Mouse (Mus musculus): ENCODE measurements around the gene Hmga1. TPM values are rescaled to one million over a fixed set of nuclear protein-coding genes. Genes with fewer than 3 reads are reported as not detected.

The Hmga1 gene
- polyA plus RNA-seq, 1 experiment from 2014 or later = 196 TPM

DNA sequence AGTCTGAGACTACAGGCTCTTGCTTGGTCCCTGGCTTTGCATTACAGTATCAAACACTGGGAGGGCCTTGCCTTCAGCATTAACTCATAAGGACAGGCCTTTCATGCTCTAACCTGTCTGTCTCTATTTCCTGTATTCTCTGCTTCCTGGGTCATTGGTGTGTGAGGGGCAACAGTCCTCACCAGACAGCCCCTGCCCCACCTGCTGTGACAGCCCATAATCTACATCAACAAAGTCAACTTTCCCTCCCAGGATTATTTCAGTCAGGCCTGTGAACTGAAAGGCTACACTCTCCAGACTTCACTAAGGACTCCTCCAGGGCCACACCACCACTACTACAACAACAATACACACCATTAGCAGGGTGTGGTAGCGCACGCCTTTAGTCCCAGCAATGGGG, 46.7 kb downstream of the Hmga1 start:
- Histone ChIP-seq H3K9ac (no peak overlapping the region), H3K27ac (no peak overlapping the region), H3K4me1 (peaks cover 29% of the 10 kb centered on the region), H3K27me3 (replicated peaks) (no peaks in the 10 kb centered on the region), H3K4me3 (no peak overlapping the region), H3K9me3 (no peaks in the 10 kb centered on the region), H3K4me2 (replicated peaks) (no peak overlapping the region), H3K36me3 (0 out of 2 replicates have a peak, but pooled peaks cover 2% of the 10 kb centered on the region)
- ATAC-seq (ENCODE audit: low FRiP score, low read depth) = no peak
- 86% methylated on average over 2 of the region's 2 CpGs for WGBS

GRCm38 (mm10) chr17:27603522-27604234, 47.4 kb downstream of the Hmga1 start:
- peaks cover 29% of the 10 kb centered on the region for H3K4me1 ChIP-seq
- no peak overlapping the region for H3K4me2 ChIP-seq (replicated peaks)
- no peaks in the 10 kb centered on the region for H3K9me3 ChIP-seq
- H3K27me3 ChIP-seq (replicated peaks) = no peaks in the 10 kb centered on the region
- no peak overlapping the region for H3K4me3 ChIP-seq
- 83% methylated on average over 21 of the region's 21 CpGs for WGBS
- 0 out of 2 replicates have a peak, but pooled peaks cover 6% of the 10 kb centered on the region for H3K36me3 ChIP-seq
- no peak for ATAC-seq (ENCODE audit: low FRiP score, low read depth)
- H3K9ac ChIP-seq = no peak overlapping the region
- no peak overlapping the region for H3K27ac ChIP-seq

- Histone ChIP-seq H3K27ac (no peak overlapping the region), H3K9me3 (no peaks in the 10 kb centered on the region), H3K4me1 (peaks cover 18% of the 10 kb centered on the region), H3K9ac (no peak overlapping the region), H3K4me3 (no peak overlapping the region), H3K36me3 (0 out of 2 replicates have a peak, but pooled peaks cover 6% of the 10 kb centered on the region), H3K27me3 (replicated peaks) (no peaks in the 10 kb centered on the region), H3K4me2 (replicated peaks) (no peak overlapping the region)
- no peak for ATAC-seq (ENCODE audit: low FRiP score, low read depth)
- 89% methylated on average over 7 of the region's 7 CpGs for WGBS
Measured at GRCm38 (mm10) chr17:27609576-27609975, 53.3 kb downstream of the Hmga1 start.

DNA sequence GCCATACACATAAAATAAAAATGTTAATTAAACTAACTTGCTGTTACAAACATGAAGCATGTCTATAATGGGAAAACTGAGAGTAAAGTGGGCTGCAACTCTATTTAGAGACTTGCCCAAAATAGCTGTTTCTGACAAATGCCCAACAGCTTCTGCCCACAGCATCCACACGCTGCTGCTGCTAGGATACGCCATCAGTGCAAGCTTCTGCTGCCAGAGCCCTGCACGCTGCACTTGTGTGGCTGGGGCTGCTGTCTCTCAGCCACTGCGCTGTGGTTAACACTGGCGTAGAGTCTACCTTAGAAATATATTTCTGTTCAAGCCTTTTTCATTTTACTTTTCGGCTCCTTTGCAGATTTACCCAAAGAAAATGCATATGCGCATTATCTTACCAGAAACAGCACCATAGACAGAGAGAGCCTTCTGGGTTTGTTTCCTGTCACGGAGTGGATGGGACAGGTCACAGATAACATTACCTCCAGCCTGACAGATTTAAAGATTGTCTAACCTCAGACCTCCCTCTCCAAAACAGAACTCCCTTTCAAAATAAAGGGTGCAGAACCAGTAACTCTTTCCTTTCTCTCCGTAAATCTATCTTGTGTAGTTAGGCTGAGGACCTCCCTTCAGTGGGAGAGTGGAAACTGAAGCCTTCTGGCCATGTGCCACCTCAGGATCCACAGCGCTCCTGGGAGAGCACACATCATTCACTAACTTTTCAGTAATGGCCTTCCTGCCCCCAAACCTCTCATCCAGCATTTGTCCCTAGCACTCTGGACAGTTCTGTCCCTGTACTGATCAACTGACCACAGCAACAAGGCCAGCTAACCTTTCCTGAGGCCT, 54.6 kb downstream of the Hmga1 start:
- H3K4me1 ChIP-seq = peaks cover 21% of the 10 kb centered on the region
- H3K27ac ChIP-seq = no peak overlapping the region
- no peak for ATAC-seq (ENCODE audit: low FRiP score, low read depth)

GRCm38 (mm10) chr17:27611519-27611884, 55.2 kb downstream of the Hmga1 start:
- Histone ChIP-seq H3K4me2 (replicated peaks) (no peak overlapping the region), H3K27me3 (replicated peaks) (no peaks in the 10 kb centered on the region), H3K27ac (no peak overlapping the region; the same call in 1 of the 2 replicates), H3K4me3 (no peak overlapping the region), H3K36me3 (peaks cover 11% of the 10 kb centered on the region; the same call in 1 of the 2 replicates), H3K9ac (no peak overlapping the region), H3K9me3 (no peaks in the 10 kb centered on the region), H3K4me1 (peaks cover 21% of the 10 kb centered on the region)
- 75% methylated on average over 3 of the region's 3 CpGs for WGBS
- ATAC-seq (ENCODE audit: low FRiP score, low read depth) = no peak

More for the DNA sequence above, 54.6 kb downstream of the Hmga1 start:
- Histone ChIP-seq H3K36me3 (peaks cover 9% of the 10 kb centered on the region; the same call in 1 of the 2 replicates), H3K27me3 (replicated peaks) (no peaks in the 10 kb centered on the region), H3K4me2 (replicated peaks) (no peak overlapping the region), H3K9ac (no peak overlapping the region), H3K4me3 (no peak overlapping the region), H3K9me3 (no peaks in the 10 kb centered on the region)
- WGBS = 84% methylated on average over 10 of the region's 10 CpGs

DNA sequence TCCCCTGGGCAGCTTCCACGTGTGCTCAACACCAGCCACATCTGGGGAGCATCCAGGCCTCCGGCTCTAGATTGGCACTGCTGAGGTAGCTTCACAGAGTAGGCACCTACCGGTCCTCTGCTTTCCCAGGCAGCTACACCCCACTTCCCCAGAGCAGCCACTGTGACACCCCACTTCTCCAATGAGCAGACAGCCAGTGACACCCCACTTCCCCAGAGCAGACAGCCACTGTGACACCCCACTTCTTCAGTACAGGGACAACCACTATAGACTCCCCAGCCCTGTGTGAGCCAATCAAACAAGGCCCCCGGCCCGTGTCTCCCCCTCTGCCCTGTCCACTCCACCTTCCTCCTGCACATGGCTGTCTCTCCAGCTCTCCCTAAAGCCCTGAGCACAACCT, 55.7 kb downstream of the Hmga1 start:
- no peak overlapping the region for H3K4me3 ChIP-seq
- H3K4me1 ChIP-seq = peaks cover 21% of the 10 kb centered on the region
- H3K36me3 ChIP-seq = peaks cover 16% of the 10 kb centered on the region
- H3K9me3 ChIP-seq = no peaks in the 10 kb centered on the region
- H3K4me2 ChIP-seq (replicated peaks) = no peak overlapping the region
- H3K27me3 ChIP-seq (replicated peaks) = no peaks in the 10 kb centered on the region
- ATAC-seq (ENCODE audit: low FRiP score, low read depth) = no peak
- 87% methylated on average over 5 of the region's 5 CpGs for WGBS
- H3K9ac ChIP-seq = no peak overlapping the region
- no peak overlapping the region; the same call in 1 of the 2 replicates for H3K27ac ChIP-seq

GRCm38 (mm10) chr17:27613016-27613415, 56.7 kb downstream of the Hmga1 start:
- no peak overlapping the region for H3K4me3 ChIP-seq
- H3K36me3 ChIP-seq = peaks cover 23% of the 10 kb centered on the region
- no peak for ATAC-seq (ENCODE audit: low FRiP score, low read depth)
- H3K27ac ChIP-seq = no peak overlapping the region
- no peak overlapping the region for H3K9ac ChIP-seq
- WGBS = 88% methylated on average over 4 of the region's 4 CpGs
- no peak overlapping the region for H3K4me2 ChIP-seq (replicated peaks)
- H3K27me3 ChIP-seq (replicated peaks) = no peaks in the 10 kb centered on the region
- H3K4me1 ChIP-seq = peaks cover 21% of the 10 kb centered on the region
- peaks cover 9% of the 10 kb centered on the region for H3K9me3 ChIP-seq

Other genes with a start within 250 kb of the Hmga1 start
- 2.7 and 3.4 TPM in 2 replicates for gene Grm4, start 35.1 kb upstream of the Hmga1 start, polyA plus RNA-seq (2016; fragmentation: Nextera tagmentation; extraction: Ambion mirVana)
- gene AI413582, start 9.3 kb downstream of the Hmga1 start, polyA plus RNA-seq (2016; fragmentation: Nextera tagmentation; extraction: Ambion mirVana) = 25.0 and 30.9 TPM in 2 replicates
- 213 and 227 TPM in 2 replicates for gene Nudt3, start 67.0 kb downstream of the Hmga1 start, polyA plus RNA-seq (2016; fragmentation: Nextera tagmentation; extraction: Ambion mirVana)
- gene RPS10-NUDT3, start 78.7 kb downstream of the Hmga1 start, polyA plus RNA-seq (2016; fragmentation: Nextera tagmentation; extraction: Ambion mirVana) = not detected in 2 replicates
- 639 and 684 TPM in 2 replicates for gene Rps10, start 80.2 kb downstream of the Hmga1 start, polyA plus RNA-seq (2016; fragmentation: Nextera tagmentation; extraction: Ambion mirVana)
- 11.6 and 13.4 TPM in 2 replicates for gene Pacsin1, start 99.0 kb downstream of the Hmga1 start, polyA plus RNA-seq (2016; fragmentation: Nextera tagmentation; extraction: Ambion mirVana)
- gene Spdef, start 172.5 kb downstream of the Hmga1 start, polyA plus RNA-seq (2016; fragmentation: Nextera tagmentation; extraction: Ambion mirVana) = 0.13 and 0.33 TPM in 2 replicates

Measured in neural tube, embryonic 12.5 days (tissue).